Mouse (Mus musculus) erythroid progenitor cell, adult 5-6 weeks (primary cell): ENCODE data around the gene Gata2. TPM values are rescaled to one million over a fixed set of nuclear protein-coding genes. Genes with fewer than 3 reads are reported as not detected.
A peak's percentile ranks its signal among the peaks of the same experiment; 100 is the strongest.

ENCODE experiments used
- ATAC-seq: replicated peaks from 2 replicates; pipeline ENCODE4 v1.8.0; 2016; ENCODE audit warnings: moderate number of reproducible peaks, mild to moderate bottlenecking, moderate TSS enrichment, inconsistent platforms; ENCODE audit not compliant: poor library complexity, low FRiP score, severe bottlenecking
- total RNA-seq, 2 experiments: library from RNA; stranded (forward) in 1 of 2; stranded (reverse) in 1 of 2; fragments of 150-400 nt in 1 of 2; fragments of 186-747, 209-891 nt in 1 of 2; gene quantifications; 2 replicates each; pipeline versions ENCODE4 v1.2.3 to v1.2.4; 2015 to 2017; ENCODE audit warnings: low replicate concordance in 2 of 2

The Gata2 gene
- total RNA-seq (2015; ENCODE audit: low replicate concordance) (8.8 and 23.1 TPM in 2 replicates), total RNA-seq (2017; ENCODE audit: low replicate concordance) (2.6 and 3.3 TPM in 2 replicates)

GRCm38 (mm10) chr6:88193433-88194052, at the start of gene Gata2:
Gata2 (plus strand) TSS chr6:88193891.
- no peak for ATAC-seq

- no peak for ATAC-seq
Observed at GRCm38 (mm10) chr6:88145793-88146192, 47.9 kb upstream of the Gata2 start.

- no peak for ATAC-seq
Observed at GRCm38 (mm10) chr6:88146576-88146975, 47.1 kb upstream of the Gata2 start.

- ATAC-seq: no peak
Observed at GRCm38 (mm10) chr6:88147411-88148003, 46.2 kb upstream of the Gata2 start.

- ATAC-seq: no peak
Observed at GRCm38 (mm10) chr6:88151335-88151734, 42.4 kb upstream of the Gata2 start.

GRCm38 (mm10) chr6:88152127-88152705, 41.5 kb upstream of the Gata2 start:
- no peak for ATAC-seq

GRCm38 (mm10) chr6:88152979-88153378, 40.7 kb upstream of the Gata2 start:
- no peak for ATAC-seq

- ATAC-seq: 0 out of 2 replicates have a peak, but pooled peaks have one; percentile 28
Observed at GRCm38 (mm10) chr6:88155614-88156013, 38.1 kb upstream of the Gata2 start.

- no peak for ATAC-seq
Observed at GRCm38 (mm10) chr6:88158790-88159189, 34.9 kb upstream of the Gata2 start.

GRCm38 (mm10) chr6:88166054-88166453, 27.6 kb upstream of the Gata2 start:
- ATAC-seq: no peak

- no peak for ATAC-seq
Observed at GRCm38 (mm10) chr6:88174191-88174590, 19.5 kb upstream of the Gata2 start.

- ATAC-seq: no peak
Observed at GRCm38 (mm10) chr6:88174676-88175075, 19.0 kb upstream of the Gata2 start.

GRCm38 (mm10) chr6:88184671-88185070, 9.0 kb upstream of the Gata2 start:
- ATAC-seq: no peak

GRCm38 (mm10) chr6:88188148-88188547, 5.5 kb upstream of the Gata2 start:
- no peak for ATAC-seq

GRCm38 (mm10) chr6:88189312-88190042, 4.2 kb upstream of the Gata2 start:
- peak; percentile 43; the same call in 1 of the 2 replicates for ATAC-seq

- ATAC-seq: no peak
Observed at GRCm38 (mm10) chr6:88190043-88190309, 3.7 kb upstream of the Gata2 start.

- no peak for ATAC-seq
Observed at GRCm38 (mm10) chr6:88190310-88191023, 3.2 kb upstream of the Gata2 start.

GRCm38 (mm10) chr6:88191024-88191365, 2.7 kb upstream of the Gata2 start:
- ATAC-seq: no peak

- ATAC-seq: no peak
Observed at GRCm38 (mm10) chr6:88191411-88192070, 2.1 kb upstream of the Gata2 start.

- no peak for ATAC-seq
Observed at GRCm38 (mm10) chr6:88192756-88193155, 935 bp upstream of the Gata2 start.
